Mouse (Mus musculus) heart, adult 2 months (tissue): ENCODE measurements around the gene Tnk1.

Experiments used
- CTCF ChIP-seq: fragments of 200-600 bp; IDR thresholded peaks from 2 replicates; pipeline ENCODE4 v1.8.1; 2022; ENCODE audit warnings: antibody characterized with exemption, mild to moderate bottlenecking, moderate library complexity
- EP300 ChIP-seq: fragments of 200-500 bp; IDR thresholded peaks from 2 replicates; pipeline ENCODE4 v1.6.1; 2011; ENCODE audit warnings: low read depth, low read length, control low read depth; ENCODE audit not compliant: insufficient read depth
- POLR2A ChIP-seq: fragments of 200-500 bp; IDR thresholded peaks from 2 replicates; pipeline ENCODE4 v1.6.1; 2011; ENCODE audit warnings: mild to moderate bottlenecking, low read depth, low read length, control low read depth; ENCODE audit not compliant: insufficient read depth

- TF ChIP-seq POLR2A (no peak), EP300 (no peak), CTCF (no peak)
These were observed 53.9 kb downstream of the Tnk1 start for GRCm38 (mm10) chr11:69804652-69804940.
